Mouse (Mus musculus) cortical plate, adult 2 months (tissue): ENCODE data around the gene Ptprd.

ENCODE experiments used
- CTCF ChIP-seq: fragments of 200-500 bp; IDR thresholded peaks from 2 replicates; pipeline ENCODE4 v1.5.1; 2011; ENCODE audit warnings: mild to moderate bottlenecking, control low read depth, low read length; ENCODE audit not compliant: insufficient read depth; ENCODE audit errors: extremely low read depth
- POLR2A ChIP-seq: fragments of 200-500 bp; IDR thresholded peaks from 2 replicates; pipeline ENCODE4 v1.6.1; 2011; ENCODE audit warnings: mild to moderate bottlenecking, low read length, control low read depth; ENCODE audit not compliant: insufficient read depth; ENCODE audit errors: extremely low read depth

DNA sequence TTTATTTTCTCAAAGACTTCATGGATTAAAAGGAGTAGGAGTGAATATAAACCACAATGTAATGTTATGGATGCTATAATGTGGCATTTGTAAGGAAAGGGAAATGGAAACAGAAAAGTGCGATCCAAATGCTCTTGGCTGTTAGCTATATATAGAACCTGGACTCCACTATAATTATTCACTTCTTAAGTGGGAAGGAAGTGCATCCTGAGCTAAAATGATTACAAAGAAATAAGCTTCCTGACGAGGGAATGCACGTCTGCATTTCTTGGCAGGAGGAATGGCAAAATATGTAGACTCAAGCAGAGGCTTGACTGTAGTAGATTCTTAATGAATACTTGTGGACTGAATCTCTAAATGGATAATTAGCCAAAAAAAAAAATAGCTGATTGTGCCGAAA lies 219.1 kb downstream of the Ptprd start:
- TF ChIP-seq CTCF = no peak
- TF ChIP-seq POLR2A = no peak
